Mouse (Mus musculus) thymus, adult 2 months (tissue): ENCODE data around the gene Mrpl16.

Source experiments
- CTCF ChIP-seq: fragments of 200-500 bp; IDR thresholded peaks from 2 replicates; pipeline ENCODE4 v1.5.1; 2012; ENCODE audit warnings: mild to moderate bottlenecking, control low read depth, low read length, moderate library complexity, borderline replicate concordance; ENCODE audit not compliant: control insufficient read depth, poor library complexity, insufficient read depth; ENCODE audit errors: extremely low read depth
- POLR2A ChIP-seq: fragments of 200-500 bp; IDR thresholded peaks from 2 replicates; pipeline ENCODE4 v1.6.1; 2012; ENCODE audit warnings: mild to moderate bottlenecking, low read length, control low read depth, moderate library complexity; ENCODE audit not compliant: control insufficient read depth, poor library complexity, insufficient read depth; ENCODE audit errors: extremely low read depth

GRCm38 (mm10) chr19:11766413-11766812 is 3.8 kb upstream of the Mrpl16 start:
- TF ChIP-seq POLR2A (no peak), CTCF (no peak)
